Mouse (Mus musculus): ENCODE results near the gene Gm14692.
"Not testable (repeated sequence)": the region's sequence is repeated elsewhere in the genome, so short reads cannot be mapped to it uniquely, and the experiment has no call there.

The Gm14692 gene

DNA sequence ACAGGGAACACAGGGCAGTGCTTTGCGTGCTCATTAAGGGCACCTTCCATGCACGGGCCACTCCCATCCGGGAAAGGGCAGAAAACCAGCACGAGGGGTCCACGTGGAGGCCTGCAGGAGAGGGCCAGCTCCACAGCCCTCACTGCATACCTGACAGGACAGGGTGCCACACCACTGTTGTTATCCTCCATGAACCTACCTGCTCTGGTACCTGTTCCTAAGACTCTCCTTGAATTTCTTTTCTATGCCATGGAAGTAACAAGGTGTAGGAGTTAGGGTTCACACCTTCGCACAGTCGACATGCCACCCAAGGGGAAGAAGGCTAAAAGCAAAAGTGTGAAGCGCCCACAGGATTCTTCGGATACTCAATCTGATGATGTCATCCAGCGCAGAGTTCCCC is at the start of gene Gm14692:
Gm14692 (plus strand) TSS at position 301 of the 400 bp plus-strand sequence.
- not testable (repeated sequence) for DNase-seq (ENCODE audit: low spot score in 2 of 2)

DNA sequence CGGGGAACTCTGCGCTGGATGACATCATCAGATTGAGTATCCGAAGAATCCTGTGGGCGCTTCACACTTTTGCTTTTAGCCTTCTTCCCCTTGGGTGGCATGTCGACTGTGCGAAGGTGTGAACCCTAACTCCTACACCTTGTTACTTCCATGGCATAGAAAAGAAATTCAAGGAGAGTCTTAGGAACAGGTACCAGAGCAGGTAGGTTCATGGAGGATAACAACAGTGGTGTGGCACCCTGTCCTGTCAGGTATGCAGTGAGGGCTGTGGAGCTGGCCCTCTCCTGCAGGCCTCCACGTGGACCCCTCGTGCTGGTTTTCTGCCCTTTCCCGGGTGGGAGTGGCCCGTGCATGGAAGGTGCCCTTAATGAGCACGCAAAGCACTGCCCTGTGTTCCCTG is 2.0 kb upstream of the Gm14692 start, which contains the start of gene Gm1140:
Gm1140 (minus strand) TSS at position 101 of the 400 bp plus-strand sequence.
- not testable (repeated sequence) for DNase-seq (ENCODE audit: low spot score in 2 of 2)
